Mouse (Mus musculus) activated CD4-positive, CD25-positive, alpha-beta regulatory T cell, adult 4 months (primary cell): ENCODE data around the gene Prmt8. TPM values are rescaled to one million over a fixed set of nuclear protein-coding genes. Genes with fewer than 3 reads are reported as not detected.

Experiments
- ATAC-seq: one replicate; pipeline ENCODE4 v1.8.0; 2017
- polyA plus RNA-seq, 2 experiments: library from polyadenylated mRNA; unstranded; fragments of 100-300 nt; shearing (Covaris generic); gene quantifications; one replicate each; pipeline ENCODE4 v1.2.1; 2017

Gene Prmt8
- polyA plus RNA-seq, 2 experiments from 2014 or later = not detected

- no peak for ATAC-seq
Observed at GRCm38 (mm10) chr6:127735130-127735981, 33.9 kb downstream of the Prmt8 start.

- no peak for ATAC-seq
Observed at GRCm38 (mm10) chr6:127723126-127723525, 46.1 kb downstream of the Prmt8 start.

- no peak for ATAC-seq
Observed at GRCm38 (mm10) chr6:127719875-127720274, 49.4 kb downstream of the Prmt8 start.

- ATAC-seq = no peak
Observed at GRCm38 (mm10) chr6:127717239-127718137, 51.8 kb downstream of the Prmt8 start.

- ATAC-seq = no peak
Observed at GRCm38 (mm10) chr6:127715428-127715827, 53.8 kb downstream of the Prmt8 start.

- no peak for ATAC-seq
Observed at GRCm38 (mm10) chr6:127714906-127715305, 54.4 kb downstream of the Prmt8 start.

GRCm38 (mm10) chr6:127708218-127708628 is 61.0 kb downstream of the Prmt8 start:
- ATAC-seq = no peak

- no peak for ATAC-seq
Observed at GRCm38 (mm10) chr6:127701036-127701783, 68.1 kb downstream of the Prmt8 start.

- no peak for ATAC-seq
Observed at GRCm38 (mm10) chr6:127693681-127694080, 75.6 kb downstream of the Prmt8 start.

GRCm38 (mm10) chr6:127692298-127692697 is 77.0 kb downstream of the Prmt8 start:
- no peak for ATAC-seq

- no peak for ATAC-seq
Observed at GRCm38 (mm10) chr6:127687181-127687860, 82.0 kb downstream of the Prmt8 start.

- ATAC-seq = no peak
Observed at GRCm38 (mm10) chr6:127684981-127685380, 84.3 kb downstream of the Prmt8 start.

- no peak for ATAC-seq
Observed at GRCm38 (mm10) chr6:127683561-127683960, 85.7 kb downstream of the Prmt8 start.

GRCm38 (mm10) chr6:127680784-127681183 is 88.5 kb downstream of the Prmt8 start:
- no peak for ATAC-seq

GRCm38 (mm10) chr6:127678998-127679397 is 90.3 kb downstream of the Prmt8 start:
- no peak for ATAC-seq

GRCm38 (mm10) chr6:127678320-127678719 is 91.0 kb downstream of the Prmt8 start:
- ATAC-seq = no peak

- no peak for ATAC-seq
Observed at GRCm38 (mm10) chr6:127676866-127677265, 92.4 kb downstream of the Prmt8 start.

- no peak for ATAC-seq
Observed at GRCm38 (mm10) chr6:127672071-127672470, 97.2 kb downstream of the Prmt8 start.

GRCm38 (mm10) chr6:127670031-127670430 is 99.2 kb downstream of the Prmt8 start:
- no peak for ATAC-seq

GRCm38 (mm10) chr6:127669313-127669712 is 100.0 kb downstream of the Prmt8 start:
- no peak for ATAC-seq

GRCm38 (mm10) chr6:127663263-127663662 is 106.0 kb downstream of the Prmt8 start:
- ATAC-seq = no peak

- no peak for ATAC-seq
Observed at GRCm38 (mm10) chr6:127661717-127662292, 107.5 kb downstream of the Prmt8 start.
